Mouse (Mus musculus) E14TG2a.4 (cell line): Measurements from ENCODE around the gene Gm20388.

Experiments
- CTCF ChIP-seq: conservative IDR thresholded peaks from 2 replicates; pipeline ENCODE4 v1.5.1; 2014; ENCODE audit warnings: low read length
- NANOG ChIP-seq: IDR thresholded peaks from 2 replicates; pipeline ENCODE4 v1.6.1; 2014; ENCODE audit warnings: borderline replicate concordance, low read length, mixed read lengths
- POU5F1 ChIP-seq: IDR thresholded peaks from 2 replicates; pipeline ENCODE4 v1.6.1; 2014; ENCODE audit warnings: low read length, borderline replicate concordance

DNA sequence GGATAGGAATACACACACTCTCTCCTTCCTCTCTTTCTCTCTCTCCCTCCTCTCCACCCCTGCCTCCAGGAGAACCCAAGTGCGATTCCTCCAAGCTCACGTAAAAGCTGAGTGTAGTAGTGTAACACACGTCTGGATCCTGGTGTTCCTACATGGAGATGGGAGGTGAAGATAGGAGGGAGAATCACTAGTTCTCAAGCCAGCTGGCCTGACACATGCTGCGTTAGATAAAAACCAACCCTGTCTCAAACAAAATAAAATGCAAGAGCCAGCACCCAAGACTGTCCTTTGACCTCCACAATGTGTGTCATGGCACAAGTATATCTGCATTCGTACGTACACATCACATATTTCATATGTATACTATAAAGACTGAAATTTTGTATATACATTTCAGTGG is 3910.1 kb downstream of the Gm20388 start:
- TF ChIP-seq CTCF (no peak), POU5F1 (no peak), NANOG (no peak)
